Mouse (Mus musculus) small intestine, adult 2 months (tissue): ENCODE results near the gene Rd3l. TPM values are rescaled to one million over a fixed set of nuclear protein-coding genes. Genes with fewer than 3 reads are reported as not detected.

ENCODE experiments used
- H3K27ac ChIP-seq: fragments of 200-500 bp; 2 replicates; pipeline ENCODE4 v1.5.1; 2012; ENCODE audit warnings: low read depth, low read length, control low read depth, inconsistent platforms; ENCODE audit not compliant: insufficient read depth
- H3K27me3 ChIP-seq: fragments of 200-500 bp; 2 replicates; pipeline ENCODE4 v1.6.1; 2012; ENCODE audit warnings: mild to moderate bottlenecking, moderate library complexity, low read length, inconsistent platforms; ENCODE audit not compliant: control insufficient read depth, insufficient read depth
- H3K36me3 ChIP-seq: fragments of 200-500 bp; 2 replicates; pipeline ENCODE4 v1.6.1; 2012; ENCODE audit warnings: mild to moderate bottlenecking, low read length, control low read depth, inconsistent platforms; ENCODE audit not compliant: control insufficient read depth, insufficient read depth
- H3K4me1 ChIP-seq: fragments of 200-500 bp; 2 replicates; pipeline ENCODE4 v1.6.1; 2012; ENCODE audit warnings: low read length, inconsistent platforms, mixed read lengths; ENCODE audit not compliant: control insufficient read depth, insufficient read depth, insufficient read length
- H3K4me3 ChIP-seq: fragments of 200-500 bp; 2 replicates; pipeline ENCODE4 v1.5.1; 2012; ENCODE audit warnings: low read depth, mild to moderate bottlenecking, control low read depth, inconsistent platforms, low read length, moderate library complexity
- CTCF ChIP-seq: fragments of 200-500 bp; IDR thresholded peaks from 2 replicates; pipeline ENCODE4 v1.5.1; 2012; ENCODE audit warnings: low read depth, mild to moderate bottlenecking, control low read depth, inconsistent platforms, low read length, moderate library complexity, mixed read lengths; ENCODE audit not compliant: insufficient replicate concordance, insufficient read length; ENCODE audit errors: extremely low read depth
- POLR2A ChIP-seq: fragments of 200-500 bp; IDR thresholded peaks from 2 replicates; pipeline ENCODE4 v1.6.1; 2012; ENCODE audit warnings: low read depth, mild to moderate bottlenecking, control low read depth, inconsistent platforms, low read length, moderate library complexity
- WGBS: fragments of 180-500 bp; shearing (Covaris S2); methylation state at CpG from one replicate; pipeline ENCODE4 v1.1.7; 2018; 5-methylcytosine and 5-hydroxymethylcytosine counted together
- polyA plus RNA-seq: library from polyadenylated mRNA; depleted of rRNA; stranded (reverse); fragments of >200 nt; gene quantifications from 2 replicates; pipeline ENCODE4 v1.2.3, GENCODE M21; 2012

Rd3l gene
- polyA plus RNA-seq, 1 experiment, result not detected

GRCm38 (mm10) chr12:112013271-112013801, 32.2 kb upstream of the Rd3l start:
- H3K36me3 ChIP-seq, result no peaks in the 10 kb centered on the region
- no peaks in the 10 kb centered on the region for H3K27me3 ChIP-seq
- H3K27ac ChIP-seq, result no peak overlapping the region
- 51% methylated on average over 14 of the region's 14 CpGs for WGBS
- TF ChIP-seq CTCF (no peak), POLR2A (no peak)
- no peaks in the 10 kb centered on the region for H3K4me1 ChIP-seq
- H3K4me3 ChIP-seq, result no peak overlapping the region

GRCm38 (mm10) chr12:112012511-112013270, 31.6 kb upstream of the Rd3l start:
- TF ChIP-seq POLR2A (no peak), CTCF (no peak)
- Histone ChIP-seq H3K36me3 (no peaks in the 10 kb centered on the region), H3K27me3 (no peaks in the 10 kb centered on the region), H3K4me1 (no peaks in the 10 kb centered on the region), H3K4me3 (no peak overlapping the region), H3K27ac (no peak overlapping the region)
- WGBS, result 43% methylated on average over 12 of the region's 12 CpGs

- H3K27ac ChIP-seq, result no peak overlapping the region
- H3K27me3 ChIP-seq, result no peaks in the 10 kb centered on the region
- H3K4me3 ChIP-seq, result no peak overlapping the region
- whole genome bisulfite sequencing, result 18% methylated on average over 8 of the region's 8 CpGs
- no peaks in the 10 kb centered on the region for H3K36me3 ChIP-seq
- TF ChIP-seq CTCF (peak; percentile 88; the same call in 1 of the 2 replicates), POLR2A (no peak)
- H3K4me1 ChIP-seq, result no peaks in the 10 kb centered on the region
These were observed 20.1 kb upstream of the Rd3l start for GRCm38 (mm10) chr12:112001223-112001622.

- no peak for TF ChIP-seq POLR2A
- no peak for TF ChIP-seq CTCF
- no peak overlapping the region for H3K4me3 ChIP-seq
- no peaks in the 10 kb centered on the region for H3K4me1 ChIP-seq
- no peak overlapping the region for H3K27ac ChIP-seq
- H3K27me3 ChIP-seq, result no peaks in the 10 kb centered on the region
- no peaks in the 10 kb centered on the region for H3K36me3 ChIP-seq
- WGBS, result 90% methylated on average over 7 of the region's 7 CpGs
These were observed 18.6 kb upstream of the Rd3l start for GRCm38 (mm10) chr12:111999735-112000134.

- TF ChIP-seq POLR2A (no peak), CTCF (no peak)
- H3K4me1 ChIP-seq, result no peaks in the 10 kb centered on the region
- no peaks in the 10 kb centered on the region for H3K27me3 ChIP-seq
- no peak overlapping the region for H3K4me3 ChIP-seq
- 90% methylated on average over 2 of the region's 2 CpGs for WGBS
- H3K36me3 ChIP-seq, result no peaks in the 10 kb centered on the region
- H3K27ac ChIP-seq, result no peak overlapping the region
These were observed 14.0 kb upstream of the Rd3l start for GRCm38 (mm10) chr12:111995161-111995560.

- 66% methylated on average over 5 of the region's 5 CpGs for WGBS
- TF ChIP-seq POLR2A (no peak), CTCF (no peak)
These were observed 11.5 kb upstream of the Rd3l start for GRCm38 (mm10) chr12:111992626-111993025.

GRCm38 (mm10) chr12:111986756-111987155, 5.6 kb upstream of the Rd3l start:
- H3K27me3 ChIP-seq, result no peaks in the 10 kb centered on the region
- WGBS, result 42% methylated on average over 9 of the region's 9 CpGs
- no peak overlapping the region for H3K4me3 ChIP-seq
- H3K36me3 ChIP-seq, result no peaks in the 10 kb centered on the region
- TF ChIP-seq POLR2A, result no peak
- no peak for TF ChIP-seq CTCF
- no peak overlapping the region for H3K27ac ChIP-seq
- H3K4me1 ChIP-seq, result no peaks in the 10 kb centered on the region

More at GRCm38 (mm10) chr12:111992626-111993025, 11.5 kb upstream of the Rd3l start:
- no peak overlapping the region for H3K4me3 ChIP-seq
- no peaks in the 10 kb centered on the region for H3K36me3 ChIP-seq
- no peak overlapping the region for H3K27ac ChIP-seq
- H3K4me1 ChIP-seq, result no peaks in the 10 kb centered on the region
- H3K27me3 ChIP-seq, result no peaks in the 10 kb centered on the region

GRCm38 (mm10) chr12:111983165-111983564, 2.0 kb upstream of the Rd3l start:
- no peaks in the 10 kb centered on the region for H3K36me3 ChIP-seq
- TF ChIP-seq POLR2A (no peak), CTCF (no peak)
- H3K4me1 ChIP-seq, result no peaks in the 10 kb centered on the region
- no peak overlapping the region for H3K27ac ChIP-seq
- WGBS, result 26% methylated on average over 2 of the region's 2 CpGs
- H3K4me3 ChIP-seq, result no peak overlapping the region
- no peaks in the 10 kb centered on the region for H3K27me3 ChIP-seq
